Mouse (Mus musculus) liver, adult (tissue): ENCODE measurements around the gene Bub3.

Experiments
- GATA4 ChIP-seq: IDR thresholded peaks from 2 replicates; pipeline ENCODE4 v1.6.1; 2014; ENCODE audit warnings: mild to moderate bottlenecking, low read length; ENCODE audit not compliant: insufficient replicate concordance

The Bub3 gene

DNA sequence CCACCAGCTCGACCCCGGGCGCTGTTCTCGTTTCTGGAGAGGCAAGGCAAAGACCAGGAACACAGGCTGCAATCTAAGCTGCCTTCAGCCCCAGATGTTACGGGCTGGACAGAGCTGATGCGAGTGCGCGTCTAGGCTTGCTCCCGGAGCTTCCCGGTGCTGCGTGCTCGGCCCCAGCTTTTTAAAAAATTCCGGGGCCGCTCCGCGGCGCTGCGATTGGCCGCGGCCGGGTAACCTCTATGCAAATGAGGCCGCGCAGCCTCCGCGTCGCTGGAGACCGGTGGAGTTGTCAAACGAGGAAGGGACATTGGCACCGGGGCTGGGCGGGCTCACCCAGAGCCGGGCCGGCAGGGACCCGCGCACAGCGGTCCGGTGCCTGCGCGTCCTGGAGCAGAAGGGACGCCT, 6.2 kb upstream of the Bub3 start:
- no peak for TF ChIP-seq GATA4

DNA sequence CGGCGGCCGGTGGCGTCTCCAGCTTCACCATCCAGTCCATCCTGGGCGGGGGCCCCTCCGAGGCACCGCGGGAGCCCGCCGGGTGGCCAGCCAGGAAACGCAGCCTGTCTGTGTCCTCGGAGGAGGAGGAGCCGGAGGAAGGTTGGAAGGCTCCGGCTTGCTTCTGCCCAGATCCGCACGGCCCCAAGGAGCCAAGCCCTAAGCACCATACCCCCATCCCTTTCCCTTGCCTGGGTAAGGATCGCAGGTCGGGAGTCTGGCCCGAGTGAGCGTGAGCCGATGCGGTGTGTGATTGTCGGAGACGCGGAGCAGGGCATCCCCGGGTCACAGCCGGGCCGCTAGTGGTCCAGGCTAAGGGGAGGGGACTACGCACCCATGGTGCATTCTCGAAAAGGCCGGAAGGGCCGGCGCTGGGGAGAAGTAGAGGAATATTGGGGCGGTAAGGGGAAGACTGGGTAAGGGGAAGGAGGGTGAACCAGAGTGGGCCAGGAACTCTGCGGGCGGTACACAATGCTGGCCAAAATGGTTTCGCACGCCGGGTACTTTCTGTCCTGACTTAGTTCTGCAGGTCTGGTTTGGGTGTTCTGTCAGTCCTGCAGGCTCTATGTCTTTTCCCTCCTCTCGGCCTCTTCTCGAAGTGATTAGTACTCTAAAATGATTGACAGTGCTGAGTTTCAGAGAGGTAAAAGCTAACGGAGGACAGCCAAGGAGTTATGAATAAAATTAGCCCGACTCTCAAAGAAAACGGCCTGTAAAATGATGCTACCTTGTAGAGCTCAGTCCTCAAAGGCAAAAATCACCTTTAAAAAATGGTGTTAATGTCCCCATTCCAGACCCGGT, 5.5 kb upstream of the Bub3 start:
- TF ChIP-seq GATA4, result no peak

DNA sequence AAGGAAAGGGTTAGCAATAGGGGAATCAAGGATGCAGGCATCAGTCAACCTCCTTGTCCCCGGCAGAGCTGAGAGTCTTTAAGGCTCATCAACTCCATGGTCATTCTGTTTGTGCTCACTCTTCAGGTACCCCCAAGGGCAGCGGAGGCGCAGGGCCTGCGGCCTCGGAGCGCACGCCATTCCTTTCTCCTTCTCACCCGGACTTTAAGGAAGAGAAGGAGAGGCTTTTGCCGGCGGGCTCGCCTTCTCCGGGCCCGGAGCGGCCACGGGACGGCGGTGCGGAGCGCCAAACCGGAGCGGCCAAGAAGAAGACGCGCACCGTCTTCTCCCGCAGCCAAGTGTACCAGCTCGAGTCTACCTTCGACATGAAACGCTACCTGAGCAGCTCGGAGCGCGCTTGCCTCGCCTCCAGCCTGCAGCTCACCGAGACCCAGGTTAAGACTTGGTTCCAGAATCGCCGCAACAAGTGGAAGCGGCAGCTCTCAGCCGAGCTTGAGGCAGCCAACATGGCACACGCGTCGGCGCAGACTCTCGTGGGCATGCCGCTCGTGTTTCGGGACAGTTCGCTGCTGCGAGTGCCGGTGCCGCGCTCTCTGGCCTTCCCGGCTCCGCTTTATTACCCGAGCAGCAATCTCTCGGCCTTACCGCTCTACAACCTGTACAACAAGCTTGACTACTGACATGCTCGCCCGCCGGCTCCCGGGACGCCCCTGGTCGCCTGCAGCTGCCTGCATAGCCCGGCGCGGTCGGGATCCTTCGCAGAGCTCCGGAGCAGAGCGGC, 4.5 kb upstream of the Bub3 start:
- no peak for TF ChIP-seq GATA4

DNA sequence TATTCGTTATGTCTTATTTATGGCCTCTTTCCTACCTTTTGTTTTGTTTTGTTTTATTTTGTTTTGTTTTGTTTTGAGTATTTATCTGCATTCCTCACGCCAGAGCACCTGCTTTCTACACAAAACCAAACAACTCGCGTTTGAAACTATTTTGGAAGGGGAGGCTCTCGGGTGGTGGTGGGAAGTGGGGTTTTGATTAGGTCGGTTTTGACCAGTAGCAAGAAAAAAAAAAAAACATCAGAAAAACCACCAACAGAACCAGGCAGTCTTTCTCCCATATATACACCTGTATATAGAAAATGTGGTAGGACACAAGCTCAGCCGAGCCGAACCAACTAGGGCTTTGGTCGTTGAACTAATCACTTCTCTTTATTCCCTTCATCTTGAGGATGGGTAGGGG, 3.9 kb upstream of the Bub3 start:
- TF ChIP-seq GATA4, result no peak

DNA sequence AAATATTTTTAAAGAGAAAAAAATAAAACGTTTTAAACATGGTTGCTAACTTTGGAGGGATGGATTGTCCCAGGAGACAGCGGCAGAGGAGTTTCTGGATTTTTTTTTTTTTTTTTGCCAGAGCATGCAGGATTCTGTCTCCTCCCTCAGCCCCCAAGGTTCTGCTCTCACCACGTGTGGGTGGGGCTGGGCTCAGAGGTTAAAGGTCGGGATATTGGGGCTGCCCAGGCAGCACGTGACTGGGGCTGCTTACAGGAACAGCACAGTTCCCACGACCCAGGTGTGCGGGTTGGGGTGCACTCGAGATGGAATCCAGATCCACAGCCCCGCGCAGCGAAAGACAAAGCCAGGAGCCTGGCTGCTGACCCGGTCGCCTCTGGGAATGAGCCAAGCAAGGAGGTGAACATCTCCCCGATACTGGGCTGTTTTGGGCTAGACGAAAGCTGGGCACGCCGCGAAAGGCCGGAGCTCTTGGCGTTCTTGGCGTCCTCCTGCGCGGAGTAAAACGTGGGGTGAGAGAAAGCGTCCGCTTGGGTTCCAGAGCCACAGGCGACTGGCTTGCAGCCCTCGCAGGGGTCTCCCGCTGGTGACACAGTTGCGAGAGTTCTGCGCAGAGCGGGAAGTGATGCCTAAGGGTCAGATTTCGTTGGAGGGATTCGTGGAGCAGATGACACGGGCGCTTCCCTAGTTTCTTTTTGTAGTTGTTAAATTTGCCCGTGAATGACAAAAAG, 3.3 kb upstream of the Bub3 start:
- TF ChIP-seq GATA4, result no peak

DNA sequence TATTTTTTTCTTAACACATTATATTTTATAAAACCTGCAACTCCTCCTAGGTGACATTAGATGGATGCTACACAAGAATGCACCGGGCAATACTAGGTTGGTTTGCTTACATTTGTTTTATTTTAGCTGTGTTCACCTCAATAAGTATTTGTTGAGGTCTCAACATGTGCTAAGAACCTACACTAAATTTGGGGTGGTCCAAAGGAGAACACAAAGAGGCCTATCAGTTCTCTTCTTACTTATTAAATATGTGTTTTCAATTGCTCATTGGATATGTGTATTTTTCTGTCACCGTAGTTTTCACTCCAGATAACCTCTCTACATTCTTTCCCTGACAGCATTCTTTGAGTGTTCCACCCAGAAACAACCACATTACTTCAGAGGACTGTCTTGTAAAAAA, 2.3 kb upstream of the Bub3 start:
- TF ChIP-seq GATA4, result no peak

DNA sequence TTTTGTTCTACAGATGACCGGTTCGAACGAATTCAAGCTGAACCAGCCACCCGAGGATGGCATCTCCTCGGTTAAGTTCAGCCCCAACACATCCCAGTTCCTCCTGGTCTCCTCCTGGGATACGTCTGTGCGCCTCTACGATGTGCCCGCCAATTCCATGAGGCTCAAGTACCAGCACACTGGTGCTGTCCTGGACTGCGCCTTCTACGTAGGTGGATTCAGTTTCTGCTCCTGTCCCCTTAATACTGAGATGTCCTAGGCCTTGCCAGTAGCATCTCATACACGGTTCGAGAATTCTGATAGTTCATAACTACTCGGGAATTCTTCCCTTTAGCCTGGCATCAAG, 648 bp downstream of the Bub3 start:
- no peak for TF ChIP-seq GATA4

DNA sequence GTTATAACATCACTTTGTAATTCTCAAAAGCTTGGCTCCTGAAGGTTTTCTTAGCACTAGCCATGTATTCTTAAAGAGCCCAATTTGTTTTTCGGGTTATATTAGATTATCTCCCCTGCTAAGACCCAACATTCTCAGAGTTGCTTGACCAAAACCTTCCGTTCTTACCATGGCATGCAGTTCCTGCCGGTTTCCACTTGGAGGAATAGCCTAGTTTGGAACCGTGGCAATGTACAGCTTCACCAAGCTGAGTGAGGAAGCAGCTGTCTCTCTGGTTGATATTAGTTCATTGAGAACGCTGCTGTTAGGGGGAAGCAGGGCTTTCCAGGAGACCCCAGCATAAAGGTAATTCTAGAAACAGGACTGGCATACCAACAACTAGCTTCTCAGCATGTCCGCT, 15.2 kb downstream of the Bub3 start:
- TF ChIP-seq GATA4, result no peak

DNA sequence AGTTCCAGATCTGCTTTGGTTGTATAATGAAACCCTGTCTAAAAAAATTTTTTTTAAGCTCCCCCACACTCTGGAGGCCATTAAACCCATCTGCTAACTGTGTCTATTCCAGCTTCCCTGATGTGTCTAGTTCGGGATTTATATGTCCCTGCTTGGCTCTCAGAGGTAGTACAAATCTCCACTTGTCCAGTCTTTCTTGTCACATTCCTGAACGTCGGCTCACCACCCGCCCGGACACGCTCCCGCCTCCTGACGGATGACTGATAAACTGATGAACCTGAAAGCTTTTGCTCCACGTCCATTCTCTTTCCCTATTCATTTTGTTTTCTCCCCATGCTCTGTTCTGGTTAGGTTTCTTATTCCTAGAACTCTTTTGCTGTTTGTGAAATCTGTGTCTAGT, 22.2 kb downstream of the Bub3 start:
- TF ChIP-seq GATA4, result no peak

DNA sequence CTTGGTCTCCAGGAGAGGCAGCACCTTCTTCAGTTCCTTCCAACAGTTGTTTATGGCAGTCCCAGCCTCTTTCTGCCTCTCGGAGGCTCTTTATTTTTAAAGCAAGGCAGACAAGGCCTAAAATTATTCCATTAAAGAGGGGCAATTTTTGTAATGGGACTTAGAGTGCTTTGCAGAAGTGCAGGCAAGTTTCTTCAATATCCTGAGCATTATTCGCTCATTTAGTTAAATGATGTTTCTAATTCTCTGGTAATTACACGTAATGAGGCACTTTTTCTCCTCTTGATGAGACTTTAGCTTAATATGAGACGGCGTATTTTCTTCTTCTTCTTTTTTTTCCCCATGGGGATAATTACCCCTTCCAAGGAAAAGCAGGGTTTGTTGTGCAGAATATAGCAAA, 25.5 kb downstream of the Bub3 start:
- no peak for TF ChIP-seq GATA4

DNA sequence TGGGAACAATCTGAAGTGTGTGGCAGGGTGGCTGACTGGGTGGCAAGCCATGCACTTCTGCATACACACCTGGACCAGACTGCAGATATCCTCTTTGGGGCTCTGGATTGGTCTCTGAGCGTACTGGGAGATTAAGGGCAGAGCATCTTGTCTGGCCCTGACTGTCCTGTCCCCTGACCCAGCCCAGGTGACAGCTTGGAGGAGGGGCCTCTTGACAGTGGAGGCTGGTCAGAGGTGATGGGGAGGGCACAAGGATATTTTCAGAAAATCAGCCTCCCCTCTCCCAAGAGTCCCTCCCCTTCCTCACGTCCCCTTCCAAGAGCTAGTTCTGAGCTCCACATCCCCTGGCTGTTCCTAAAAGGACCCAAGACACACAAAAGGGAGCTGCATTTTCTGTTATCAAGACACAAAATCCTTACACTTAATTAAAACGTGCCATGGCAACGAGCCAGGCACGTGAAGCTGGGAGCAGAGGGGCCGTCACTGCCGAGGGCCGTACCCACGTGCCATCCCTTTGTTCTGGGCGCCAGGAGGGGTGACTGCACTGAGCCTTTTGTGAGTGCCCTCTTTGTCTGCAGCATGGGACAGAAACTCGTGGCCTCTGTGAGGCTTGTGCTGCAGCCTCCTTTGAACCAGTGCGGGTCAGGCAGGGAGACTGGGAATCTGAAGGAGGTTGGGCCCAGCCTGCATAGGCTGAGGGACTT, 37.9 kb downstream of the Bub3 start:
- no peak for TF ChIP-seq GATA4

DNA sequence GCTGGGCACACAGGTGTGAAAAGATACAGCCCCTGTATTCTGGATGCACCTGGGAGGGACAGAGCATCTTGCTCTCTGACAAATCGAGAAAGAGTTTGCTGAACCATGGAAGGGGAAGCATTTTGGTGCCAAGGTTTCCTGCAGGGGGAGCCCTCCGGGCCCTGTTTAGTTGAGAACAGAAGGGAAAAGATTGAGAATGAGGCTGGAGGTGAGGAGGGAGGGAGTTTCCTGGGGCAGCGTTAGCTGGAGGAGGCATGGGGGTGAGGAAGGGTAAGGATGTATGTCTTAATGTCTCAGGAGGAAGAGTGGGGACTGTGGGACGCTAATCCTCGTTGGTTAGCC, 38.4 kb downstream of the Bub3 start:
- TF ChIP-seq GATA4, result no peak

DNA sequence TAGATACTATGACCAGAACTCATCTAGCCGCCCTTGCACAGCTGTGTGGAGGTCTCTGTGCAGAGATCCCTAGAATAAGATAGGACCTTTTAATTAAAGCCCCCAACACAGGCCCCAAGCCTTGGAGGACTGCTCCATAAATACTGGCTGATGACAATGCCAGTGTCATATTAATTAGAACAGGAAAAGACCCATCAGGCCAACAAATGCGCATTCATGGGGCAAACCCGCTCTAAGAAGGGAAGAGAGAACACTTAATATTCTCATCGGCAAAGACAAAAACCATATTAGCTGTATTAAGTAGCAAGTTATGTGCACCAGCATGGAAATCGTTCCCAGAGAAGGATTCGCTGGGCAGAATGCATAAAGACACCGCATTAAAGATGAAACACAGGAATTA, 42.1 kb downstream of the Bub3 start:
- no peak for TF ChIP-seq GATA4

DNA sequence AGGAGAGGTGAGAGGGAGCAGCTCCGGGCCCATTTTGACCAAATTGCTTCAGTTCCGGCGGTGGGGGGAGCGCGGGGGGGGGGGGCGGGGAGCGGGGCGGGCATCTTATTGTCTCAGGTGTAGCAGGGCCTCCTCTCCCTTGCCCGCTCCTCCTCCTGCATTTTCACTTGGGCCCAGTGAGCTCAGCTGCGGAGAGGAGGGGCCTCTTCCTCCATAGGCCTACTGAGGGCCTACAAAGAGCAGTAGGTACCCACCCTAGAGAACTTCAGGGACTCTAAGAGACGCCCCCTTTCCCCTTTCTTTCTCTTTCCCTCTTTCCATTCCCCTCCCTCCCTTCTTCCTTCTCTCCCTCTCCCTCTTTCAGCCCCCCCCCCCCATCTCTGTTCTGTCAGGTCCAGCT, 43.2 kb downstream of the Bub3 start:
- TF ChIP-seq GATA4, result no peak

DNA sequence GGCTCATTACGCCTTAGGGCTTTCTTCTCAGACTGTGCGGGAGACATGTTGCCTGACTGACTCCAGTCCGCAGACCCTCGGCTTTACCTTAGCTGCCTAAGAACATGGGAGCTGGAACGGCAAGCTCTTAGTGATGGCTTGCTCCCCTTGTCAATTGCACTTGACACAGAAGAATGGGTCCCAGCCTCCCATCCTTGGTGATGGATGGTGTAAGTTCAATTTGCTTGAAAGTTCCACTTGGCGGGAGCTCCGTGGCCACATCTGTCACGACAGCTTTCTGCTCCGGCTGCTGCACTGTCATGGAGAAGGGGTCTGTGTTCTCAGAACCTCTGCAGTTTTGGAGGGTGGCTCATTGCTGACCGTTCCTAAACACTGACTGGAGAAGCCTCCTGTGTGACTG, 44.9 kb downstream of the Bub3 start:
- no peak for TF ChIP-seq GATA4
